Mouse (Mus musculus) stomach, postnatal 0 days (tissue): ENCODE data around the gene Bach2.

Experiments used
- CTCF ChIP-seq: IDR thresholded peaks from 2 replicates; pipeline ENCODE4 v1.5.1; 2016; ENCODE audit warnings: antibody characterized with exemption, low read depth, mild to moderate bottlenecking, moderate library complexity
- EP300 ChIP-seq: optimal IDR thresholded peaks from 2 replicates; pipeline ENCODE3; 2016; ENCODE audit warnings: antibody characterized with exemption

GRCm38 (mm10) chr4:32405149-32405882, 166.7 kb downstream of the Bach2 start:
- TF ChIP-seq CTCF, result no peak
- TF ChIP-seq EP300, result no peak
